32 mouse cellular contexts compared by ENCODE assay signal in the genomic region with DNA sequence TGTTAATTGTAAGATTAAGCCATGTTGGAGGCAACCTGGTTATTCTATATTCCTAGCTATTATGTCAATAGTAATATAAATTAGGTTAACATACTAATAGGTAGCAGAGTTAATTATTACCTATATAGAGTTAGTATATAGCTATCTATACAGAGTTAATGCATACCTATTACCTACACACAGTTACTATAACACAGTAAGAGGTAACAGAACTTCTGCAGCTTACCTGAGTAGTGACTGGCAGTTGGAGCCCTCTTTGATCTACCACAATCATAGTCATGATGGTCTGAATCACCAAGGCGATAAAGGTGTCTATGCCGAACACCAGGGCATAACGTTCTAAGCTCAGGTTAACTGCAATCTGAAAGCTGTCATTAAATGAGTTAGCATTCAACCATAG. TPM values are rescaled to one million over a fixed set of nuclear protein-coding genes. Genes with fewer than 3 reads are reported as not detected.
"Had no signal": no experiment of that assay in that cellular context is flagged by ENCODE, and none has a peak within 500 bp of the region (broad histone marks: within the 10 kb centered on the region; RNA-seq: fewer than 3 reads in every experiment).

No protein-coding gene starts in this region.

- H3K27ac ChIP-seq: embryonic facial prominence, embryonic 10.5 days; embryonic facial prominence, embryonic 12.5 days; embryonic facial prominence, embryonic 13.5 days; embryonic facial prominence, embryonic 15.5 days; forebrain, embryonic 10.5 days; forebrain, embryonic 12.5 days; forebrain, embryonic 13.5 days; forebrain, embryonic 15.5 days; gastrocnemius, adult 2 months; heart, adult 2 months had no signal

- H3K9ac ChIP-seq: embryonic facial prominence, embryonic 12.5 days; embryonic facial prominence, embryonic 13.5 days; embryonic facial prominence, embryonic 15.5 days; forebrain, embryonic 12.5 days; forebrain, embryonic 13.5 days; forebrain, embryonic 15.5 days; forebrain, postnatal 0 days had no signal

- H3K36me3 ChIP-seq: embryonic facial prominence, embryonic 10.5 days; embryonic facial prominence, embryonic 12.5 days; embryonic facial prominence, embryonic 13.5 days; embryonic facial prominence, embryonic 15.5 days; forebrain, embryonic 10.5 days; forebrain, embryonic 12.5 days; forebrain, embryonic 15.5 days had no signal

- ATAC-seq: forebrain, embryonic 13.5 days; forebrain, embryonic 14.5 days; forebrain, embryonic 15.5 days; forebrain, embryonic 16.5 days; forebrain, postnatal 0 days had no signal

- H3K27me3 ChIP-seq: embryonic facial prominence, embryonic 12.5 days; embryonic facial prominence, embryonic 13.5 days; embryonic facial prominence, embryonic 15.5 days; forebrain, embryonic 12.5 days; forebrain, embryonic 13.5 days; forebrain, embryonic 15.5 days had no signal

- H3K9me3 ChIP-seq: embryonic facial prominence, embryonic 10.5 days; embryonic facial prominence, embryonic 12.5 days; embryonic facial prominence, embryonic 13.5 days; embryonic facial prominence, embryonic 15.5 days; forebrain, embryonic 10.5 days; forebrain, embryonic 12.5 days; forebrain, embryonic 13.5 days; forebrain, embryonic 15.5 days had no signal

- H3K4me3 ChIP-seq: embryonic facial prominence, embryonic 10.5 days; embryonic facial prominence, embryonic 12.5 days; embryonic facial prominence, embryonic 13.5 days; embryonic facial prominence, embryonic 15.5 days; erythroblast, embryonic 14.5 days; forebrain, embryonic 10.5 days; forebrain, embryonic 12.5 days; forebrain, embryonic 13.5 days; forebrain, embryonic 15.5 days; gastrocnemius, adult 2 months; heart, adult 2 months had no signal

- DNase-seq: cerebellum, adult 9-10 months; cerebellum, adult 9-11 months; cerebellum, postnatal 10 days; cerebellum, postnatal 14 days; cerebellum, postnatal 25 days; cerebellum, postnatal 36 days; embryo, embryonic 11 days; forebrain, postnatal 0 days; gastrocnemius, adult 2 months; gastrocnemius, postnatal 10 days; gastrocnemius, postnatal 14 days; gastrocnemius, postnatal 25 days; gastrocnemius, postnatal 36 days; heart, adult 18-20 months; heart, adult 2 months had no signal

- H3K4me1 ChIP-seq: embryonic facial prominence, embryonic 10.5 days; embryonic facial prominence, embryonic 12.5 days; embryonic facial prominence, embryonic 13.5 days; embryonic facial prominence, embryonic 15.5 days; forebrain, embryonic 10.5 days; forebrain, embryonic 12.5 days; forebrain, embryonic 13.5 days; forebrain, embryonic 15.5 days had no signal

- H3K4me2 ChIP-seq: embryonic facial prominence, embryonic 12.5 days; embryonic facial prominence, embryonic 13.5 days; embryonic facial prominence, embryonic 15.5 days; forebrain, embryonic 12.5 days; forebrain, embryonic 13.5 days; forebrain, embryonic 15.5 days had no signal

RNA-seq across cellular contexts. Expression of gene Gm47959, which starts 14.1 kb away (rescaled TPM):
- polyA plus RNA-seq: cortical plate, adult 2 months; embryonic facial prominence, embryonic 10.5 days; embryonic facial prominence, embryonic 11.5 days; embryonic facial prominence, embryonic 12.5 days; embryonic facial prominence, embryonic 13.5 days; embryonic facial prominence, embryonic 14.5 days; erythroblast, embryonic 14.5 days; forebrain, embryonic 10.5 days; forebrain, embryonic 11.5 days; forebrain, embryonic 12.5 days; forebrain, embryonic 13.5 days; forebrain, embryonic 14.5 days; forebrain, embryonic 15.5 days; forebrain, embryonic 16.5 days; forebrain, postnatal 0 days; frontal cortex, adult 2 months; gonadal fat pad, adult 2 months; heart, adult 2 months had no signal

RNA-seq across cellular contexts. Expression of gene Slc19a3, which starts 23.8 kb away (rescaled TPM):
- polyA plus RNA-seq: erythroblast, embryonic 14.5 days had no signal

RNA-seq across cellular contexts. Expression of gene Krtap28-10, which starts 27.8 kb away (rescaled TPM):
- polyA plus RNA-seq: cortical plate, adult 2 months; embryonic facial prominence, embryonic 10.5 days; embryonic facial prominence, embryonic 11.5 days; embryonic facial prominence, embryonic 12.5 days; embryonic facial prominence, embryonic 13.5 days; erythroblast, embryonic 14.5 days; forebrain, embryonic 10.5 days; forebrain, embryonic 11.5 days; forebrain, embryonic 12.5 days; forebrain, embryonic 13.5 days; forebrain, embryonic 14.5 days; forebrain, embryonic 15.5 days; forebrain, embryonic 16.5 days; forebrain, postnatal 0 days; frontal cortex, adult 2 months; gonadal fat pad, adult 2 months; heart, adult 2 months had no signal

RNA-seq across cellular contexts. Expression of gene Gm47969, which starts 30.3 kb away (rescaled TPM):
- polyA plus RNA-seq: cortical plate, adult 2 months; embryonic facial prominence, embryonic 10.5 days; embryonic facial prominence, embryonic 11.5 days; embryonic facial prominence, embryonic 12.5 days; embryonic facial prominence, embryonic 13.5 days; embryonic facial prominence, embryonic 14.5 days; erythroblast, embryonic 14.5 days; forebrain, embryonic 10.5 days; forebrain, embryonic 11.5 days; forebrain, embryonic 12.5 days; forebrain, embryonic 13.5 days; forebrain, embryonic 14.5 days; forebrain, embryonic 15.5 days; forebrain, embryonic 16.5 days; forebrain, postnatal 0 days; gonadal fat pad, adult 2 months; heart, adult 2 months had no signal

RNA-seq across cellular contexts. Expression of gene A030005K14Rik, which starts 44.7 kb away (rescaled TPM):
- polyA plus RNA-seq: cortical plate, adult 2 months; embryonic facial prominence, embryonic 10.5 days; embryonic facial prominence, embryonic 11.5 days; embryonic facial prominence, embryonic 12.5 days; embryonic facial prominence, embryonic 13.5 days; embryonic facial prominence, embryonic 14.5 days; erythroblast, embryonic 14.5 days; forebrain, embryonic 10.5 days; forebrain, embryonic 11.5 days; forebrain, embryonic 12.5 days; forebrain, embryonic 13.5 days; forebrain, embryonic 14.5 days; forebrain, embryonic 15.5 days; forebrain, embryonic 16.5 days; forebrain, postnatal 0 days; frontal cortex, adult 2 months; gonadal fat pad, adult 2 months; heart, adult 2 months had no signal
